Mouse (Mus musculus) brown adipose tissue, adult 24 weeks (tissue): ENCODE data around the gene Cntnap5b. TPM values are rescaled to one million over a fixed set of nuclear protein-coding genes. Genes with fewer than 3 reads are reported as not detected.

Experiments
- H3K27ac ChIP-seq: fragments of 200-500 bp; replicated peaks from 2 replicates; pipeline ENCODE4 v1.5.1; 2012; ENCODE audit warnings: low read depth, mild to moderate bottlenecking, low read length
- H3K4me1 ChIP-seq: fragments of 200-500 bp; 2 replicates; pipeline ENCODE4 v1.6.1; 2012; ENCODE audit warnings: low read length, mixed read lengths; ENCODE audit not compliant: control insufficient read depth, insufficient read depth, insufficient read length
- H3K4me3 ChIP-seq: fragments of 200-500 bp; 2 replicates; pipeline ENCODE4 v1.5.1; 2012; ENCODE audit warnings: low read depth, mild to moderate bottlenecking, low read length, moderate library complexity; ENCODE audit not compliant: insufficient read depth
- polyA plus RNA-seq: library from polyadenylated mRNA; stranded (reverse); fragments of >200 nt; gene quantifications from 2 replicates; pipeline ENCODE4 v1.2.4, GENCODE M21; 2012; ENCODE audit not compliant: missing spikeins, insufficient read depth, insufficient read length

The Cntnap5b gene
- polyA plus RNA-seq, 1 experiment = not detected

DNA sequence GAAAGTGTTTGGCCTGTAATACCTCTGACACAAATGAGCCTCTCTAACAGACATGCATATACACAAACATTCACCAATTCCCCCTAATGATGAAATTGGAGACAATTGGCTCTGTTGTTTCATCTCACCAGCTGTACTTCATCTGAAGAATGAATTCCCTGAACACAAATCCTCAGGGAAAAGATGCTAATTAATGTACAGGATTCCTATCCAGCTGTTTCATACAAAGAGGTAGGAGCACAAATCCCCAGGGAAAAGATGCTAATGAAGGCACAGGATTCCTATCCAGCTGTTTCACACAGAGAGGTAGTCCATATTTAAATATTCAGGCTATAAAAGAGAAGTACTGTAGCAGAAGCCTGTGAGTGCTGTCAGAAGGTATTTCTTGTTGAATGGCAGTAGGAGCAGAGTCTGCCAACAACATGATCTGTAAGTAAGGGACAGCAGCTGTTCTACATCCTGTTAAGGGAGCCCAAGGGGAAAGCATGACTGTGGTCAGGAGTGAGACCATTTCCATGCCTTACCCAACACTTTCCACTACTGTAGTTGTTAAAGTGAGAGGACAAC is 644.2 kb downstream of the Cntnap5b start:
- no peaks in the 10 kb centered on the region for H3K4me1 ChIP-seq
- no peak overlapping the region for H3K27ac ChIP-seq
- H3K4me3 ChIP-seq = no peak overlapping the region

DNA sequence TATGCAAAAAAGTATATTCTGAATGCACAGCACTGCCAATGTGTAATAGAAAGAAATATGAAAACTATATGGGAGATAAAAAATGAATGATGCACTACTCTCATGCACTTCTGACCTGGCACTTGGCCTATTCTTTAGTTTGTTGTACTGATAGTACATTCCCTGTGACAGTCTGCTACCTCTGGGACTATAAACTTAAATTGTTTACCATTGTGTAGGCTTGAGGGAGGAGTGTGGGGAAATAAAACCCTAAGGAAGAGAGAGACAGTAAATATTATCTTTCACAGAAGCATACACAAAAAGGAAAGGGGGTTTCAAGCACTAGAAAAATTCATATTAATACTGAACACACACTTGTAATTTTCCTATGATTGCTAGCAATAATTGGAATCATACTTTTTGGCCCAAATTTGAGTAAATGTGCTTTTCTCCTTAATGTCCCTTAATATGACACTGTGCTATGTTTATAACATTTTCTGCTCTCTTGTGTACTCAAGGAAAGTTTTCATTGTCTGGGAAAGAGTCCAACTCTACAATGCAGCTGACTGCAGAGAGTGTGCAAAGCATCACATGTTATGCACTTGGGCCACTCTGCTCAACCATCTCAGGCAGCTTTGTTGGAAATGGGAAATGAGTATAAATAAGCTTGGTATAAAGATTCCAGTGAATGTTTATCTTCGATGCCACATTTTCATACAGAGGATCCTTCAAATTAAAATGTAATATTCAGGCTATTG is 657.6 kb downstream of the Cntnap5b start:
- Histone ChIP-seq H3K27ac (no peak overlapping the region), H3K4me3 (no peak overlapping the region), H3K4me1 (no peaks in the 10 kb centered on the region)

DNA sequence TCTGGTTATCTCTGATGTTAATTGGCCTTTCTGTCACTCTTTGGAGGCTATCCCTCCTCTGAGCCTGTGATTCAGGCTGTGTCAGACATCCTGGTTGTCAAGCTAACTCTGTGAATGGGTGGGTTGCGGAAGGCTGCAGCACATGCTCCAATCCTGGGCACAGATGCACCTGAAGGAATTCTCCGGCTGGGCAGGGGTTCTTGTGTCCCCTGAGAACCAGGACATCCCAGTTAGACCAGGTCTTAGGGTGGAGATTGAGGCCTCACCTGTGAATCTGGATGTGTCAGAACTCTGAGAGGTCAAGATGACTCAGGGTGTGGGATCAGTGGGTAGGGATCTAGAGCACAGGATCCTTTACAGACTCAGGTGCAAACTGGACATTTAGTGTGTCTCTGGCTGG is 691.3 kb downstream of the Cntnap5b start:
- H3K27ac ChIP-seq = no peak overlapping the region
- H3K4me3 ChIP-seq = no peak overlapping the region
- H3K4me1 ChIP-seq = no peaks in the 10 kb centered on the region

- no peaks in the 10 kb centered on the region for H3K4me1 ChIP-seq
- no peak overlapping the region for H3K4me3 ChIP-seq
- H3K27ac ChIP-seq = no peak overlapping the region
Measured at GRCm38 (mm10) chr1:100465226-100465625, 692.7 kb downstream of the Cntnap5b start.

DNA sequence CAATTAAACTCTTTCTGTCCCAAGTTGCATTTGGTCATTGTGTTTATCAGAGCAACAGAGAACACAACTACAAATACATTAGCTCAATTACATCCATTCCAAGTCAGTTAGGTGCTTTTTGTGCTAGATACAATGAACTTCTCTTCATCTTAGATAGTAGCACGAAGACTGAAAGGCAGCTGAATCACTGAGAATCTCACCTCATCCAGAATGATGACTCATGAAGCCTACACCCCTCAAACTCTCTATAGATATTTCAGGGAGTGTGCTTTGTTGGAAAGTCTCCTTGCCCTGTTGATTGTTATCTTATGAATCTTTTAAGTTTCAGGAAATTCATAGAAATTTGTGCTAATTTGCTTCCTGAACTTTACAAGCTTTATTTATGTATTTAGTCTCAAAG is 695.0 kb downstream of the Cntnap5b start:
- no peak overlapping the region for H3K4me3 ChIP-seq
- no peaks in the 10 kb centered on the region for H3K4me1 ChIP-seq
- H3K27ac ChIP-seq = no peak overlapping the region

DNA sequence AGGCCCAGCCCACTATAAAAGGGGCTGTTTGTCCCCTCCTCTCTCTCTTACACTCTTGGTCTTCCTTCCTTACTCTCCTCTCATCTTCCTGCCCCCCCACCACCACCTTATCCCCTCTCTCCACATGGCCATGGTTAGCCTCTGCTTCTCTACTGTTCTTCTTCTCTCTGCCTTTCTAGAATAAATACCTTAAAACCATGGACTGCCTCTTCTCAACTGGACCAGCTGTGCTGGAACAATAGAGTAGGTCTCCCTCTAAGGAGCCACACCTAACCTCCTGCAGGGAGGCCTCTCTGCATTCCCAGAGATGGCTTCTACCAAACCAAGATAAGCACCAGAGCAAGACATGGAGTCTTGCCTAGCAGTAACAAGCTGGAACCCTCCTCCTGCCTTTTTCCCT is 737.3 kb downstream of the Cntnap5b start:
- no peak overlapping the region for H3K27ac ChIP-seq
- H3K4me3 ChIP-seq = no peak overlapping the region
- no peaks in the 10 kb centered on the region for H3K4me1 ChIP-seq
